Mouse (Mus musculus) erythroid progenitor cell, adult 5-6 weeks (primary cell): ENCODE measurements around the gene Naa15. TPM values are rescaled to one million over a fixed set of nuclear protein-coding genes. Genes with fewer than 3 reads are reported as not detected.
A peak's percentile ranks its signal among the peaks of the same experiment; 100 is the strongest.

Experiments
- ATAC-seq: replicated peaks from 2 replicates; pipeline ENCODE4 v1.8.0; 2016; ENCODE audit warnings: moderate number of reproducible peaks, mild to moderate bottlenecking, moderate TSS enrichment, inconsistent platforms; ENCODE audit not compliant: poor library complexity, low FRiP score, severe bottlenecking
- total RNA-seq, 2 experiments: library from RNA; stranded (forward) in 1 of 2; stranded (reverse) in 1 of 2; fragments of 150-400 nt in 1 of 2; fragments of 186-747, 209-891 nt in 1 of 2; gene quantifications; 2 replicates each; pipeline versions ENCODE4 v1.2.3 to v1.2.4; 2015 to 2017; ENCODE audit warnings: low replicate concordance in 2 of 2

The Naa15 gene
- total RNA-seq (2015; ENCODE audit: low replicate concordance) (47.8 and 48.7 TPM in 2 replicates), total RNA-seq (2017; ENCODE audit: low replicate concordance) (64.4 and 73.0 TPM in 2 replicates)

DNA sequence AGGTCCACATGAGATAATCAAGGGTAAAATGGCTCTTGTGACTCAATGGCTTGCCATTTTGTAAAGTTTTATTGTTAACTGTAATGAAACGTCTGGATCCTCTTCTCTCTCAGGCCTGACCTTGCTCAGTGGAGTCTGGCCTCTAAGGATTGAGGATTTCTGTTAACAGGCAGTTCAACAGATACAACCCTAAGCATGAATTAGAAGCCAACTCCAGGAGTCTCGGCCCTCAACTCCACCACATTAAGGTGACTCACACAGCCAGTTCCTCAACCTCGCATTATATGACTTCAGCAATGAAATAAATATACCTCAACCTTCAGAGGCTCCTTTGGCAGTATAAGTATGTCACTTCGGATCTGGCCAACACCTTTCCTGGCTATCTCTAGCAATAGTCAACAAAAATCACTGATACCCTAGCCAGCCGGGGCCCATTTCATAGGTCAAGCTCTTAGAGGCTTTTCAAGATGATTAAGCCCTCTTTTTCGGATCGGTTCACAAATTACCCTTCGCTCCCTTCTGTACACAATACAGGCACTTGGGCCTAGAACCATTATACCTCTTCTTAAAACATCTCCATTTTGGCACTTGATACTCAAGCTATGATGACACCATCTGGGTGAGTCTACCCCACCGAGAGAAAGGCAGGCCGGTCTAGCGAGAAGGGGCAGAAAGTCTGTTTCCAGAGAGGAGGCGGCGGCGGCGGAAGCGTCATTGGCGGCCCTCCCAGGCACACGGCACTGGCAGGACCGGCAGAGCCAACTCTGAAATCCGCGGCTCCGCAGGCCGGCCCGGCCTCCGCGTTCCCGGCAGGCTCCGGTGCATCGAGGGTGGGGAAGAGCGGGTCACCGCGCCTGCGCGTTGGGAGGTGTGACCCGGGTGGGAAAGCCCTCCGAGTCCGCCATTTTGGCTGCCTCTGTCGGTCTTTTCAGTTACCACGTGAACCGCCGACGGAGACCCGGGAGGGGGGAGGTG is at the start of gene Naa15:
Gene Naa15 (plus strand): TSS at position 51 of the 975 bp plus-strand sequence.
- ATAC-seq = peak; percentile 97

DNA sequence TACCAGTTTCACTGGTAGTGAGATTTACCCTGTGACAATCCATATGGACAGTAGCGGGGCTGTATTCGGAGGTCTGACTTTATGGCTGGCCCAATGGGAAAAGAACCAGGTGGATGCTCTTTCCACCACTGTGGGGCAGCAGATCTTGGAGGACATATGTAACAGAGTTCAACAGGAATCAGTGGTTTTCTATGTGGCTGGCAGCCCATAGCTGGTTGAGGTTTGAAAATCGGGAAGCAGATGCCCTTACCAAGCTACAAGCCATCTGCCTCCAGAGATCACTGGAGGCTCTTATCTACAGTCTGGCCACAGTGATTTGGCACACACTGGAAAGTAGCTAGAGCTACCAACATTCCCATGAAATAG is 49.4 kb upstream of the Naa15 start:
- no peak for ATAC-seq

DNA sequence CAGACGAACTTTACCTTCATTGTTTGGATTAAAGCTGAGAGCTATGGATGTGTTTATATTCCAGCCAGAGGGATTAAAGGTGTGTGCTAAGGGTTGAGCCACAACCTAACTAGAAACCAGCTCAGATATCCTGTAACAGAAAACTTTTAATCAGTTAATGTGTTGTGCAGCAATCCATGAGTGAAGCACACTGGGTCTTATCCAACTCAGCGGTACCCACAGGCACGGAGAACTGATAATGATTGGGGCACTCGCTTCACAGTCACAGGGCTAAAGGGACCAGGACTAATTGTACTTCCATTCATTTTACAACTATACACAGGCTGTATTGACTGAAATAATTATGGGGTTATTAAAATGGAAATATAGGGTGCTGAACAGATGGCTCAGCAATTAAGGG is 48.0 kb upstream of the Naa15 start:
- no peak for ATAC-seq

DNA sequence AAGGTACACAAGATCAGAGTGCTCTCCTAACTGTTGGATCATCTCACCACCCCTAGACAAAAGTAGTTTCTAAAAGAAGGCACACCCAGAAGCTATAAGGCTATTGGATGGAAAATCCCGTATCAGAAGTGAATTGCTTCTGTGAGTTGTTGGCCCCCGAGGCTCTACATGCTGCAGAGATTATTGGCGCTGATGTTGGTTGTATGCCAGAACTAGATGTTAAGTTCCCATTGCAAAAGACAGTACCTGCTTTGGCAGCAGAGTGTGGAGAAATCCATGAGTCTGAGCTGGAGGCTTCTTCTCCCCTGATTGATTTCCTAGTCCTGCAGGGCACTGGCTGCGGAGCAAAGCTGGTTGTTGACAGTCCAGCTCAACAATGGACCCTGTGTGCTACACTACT is 46.9 kb upstream of the Naa15 start:
- no peak for ATAC-seq

DNA sequence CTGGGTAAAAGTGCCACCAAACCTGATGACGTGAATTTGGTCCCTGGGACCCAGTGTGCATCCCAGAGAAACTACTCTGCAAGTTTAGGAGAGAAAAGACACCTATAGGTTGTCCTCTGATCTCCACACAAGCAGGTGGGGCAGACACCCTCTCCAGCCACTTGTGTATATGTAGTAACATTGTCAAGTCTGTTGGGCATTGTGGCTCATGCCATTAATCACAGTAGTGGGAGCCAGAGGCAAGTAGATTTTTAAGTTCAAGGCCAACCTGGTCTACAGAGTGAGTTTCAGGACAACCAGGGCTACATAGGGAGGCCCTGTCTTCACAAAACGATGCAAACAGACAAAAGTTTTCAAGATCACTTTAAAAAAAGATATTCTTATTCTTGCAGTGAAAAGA is 43.1 kb upstream of the Naa15 start:
- ATAC-seq = no peak

DNA sequence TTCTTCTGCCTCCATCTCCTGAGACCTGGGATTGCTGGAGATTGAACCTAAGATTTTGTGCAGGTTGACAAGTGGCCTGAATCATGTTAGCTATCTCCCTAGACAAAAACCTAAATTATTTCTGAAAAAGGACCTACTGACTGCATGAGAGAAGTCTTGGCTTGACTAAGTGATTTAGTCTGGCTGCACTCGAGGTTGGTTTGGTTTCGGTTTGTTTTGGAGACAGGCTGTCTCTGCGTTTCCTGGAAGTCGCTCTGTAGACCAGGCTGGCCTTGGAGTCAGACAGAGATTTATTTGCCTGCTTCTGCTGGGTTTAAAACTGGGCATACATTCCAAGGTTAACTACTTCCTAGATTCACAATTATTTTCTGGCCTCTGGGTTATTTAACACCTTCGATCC is 42.1 kb upstream of the Naa15 start:
- no peak for ATAC-seq

DNA sequence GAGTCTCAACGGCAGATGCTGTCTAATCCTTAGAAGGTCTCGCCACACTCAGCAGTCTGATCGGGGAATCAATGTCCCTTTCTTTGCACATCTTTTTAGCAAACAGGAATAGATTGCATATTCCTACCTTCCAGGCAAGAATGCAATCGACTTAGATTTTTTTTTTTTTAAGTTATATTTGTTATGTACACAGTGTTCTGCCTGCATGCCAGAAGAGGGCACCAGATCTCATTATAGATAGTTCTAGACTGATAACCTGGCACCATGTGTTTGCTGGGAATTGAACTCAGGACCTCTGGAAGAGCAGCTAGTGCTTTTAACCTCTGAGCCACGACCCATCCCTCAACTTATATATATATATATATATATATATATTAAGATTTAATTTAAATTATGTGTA is 41.4 kb upstream of the Naa15 start:
- no peak for ATAC-seq

DNA sequence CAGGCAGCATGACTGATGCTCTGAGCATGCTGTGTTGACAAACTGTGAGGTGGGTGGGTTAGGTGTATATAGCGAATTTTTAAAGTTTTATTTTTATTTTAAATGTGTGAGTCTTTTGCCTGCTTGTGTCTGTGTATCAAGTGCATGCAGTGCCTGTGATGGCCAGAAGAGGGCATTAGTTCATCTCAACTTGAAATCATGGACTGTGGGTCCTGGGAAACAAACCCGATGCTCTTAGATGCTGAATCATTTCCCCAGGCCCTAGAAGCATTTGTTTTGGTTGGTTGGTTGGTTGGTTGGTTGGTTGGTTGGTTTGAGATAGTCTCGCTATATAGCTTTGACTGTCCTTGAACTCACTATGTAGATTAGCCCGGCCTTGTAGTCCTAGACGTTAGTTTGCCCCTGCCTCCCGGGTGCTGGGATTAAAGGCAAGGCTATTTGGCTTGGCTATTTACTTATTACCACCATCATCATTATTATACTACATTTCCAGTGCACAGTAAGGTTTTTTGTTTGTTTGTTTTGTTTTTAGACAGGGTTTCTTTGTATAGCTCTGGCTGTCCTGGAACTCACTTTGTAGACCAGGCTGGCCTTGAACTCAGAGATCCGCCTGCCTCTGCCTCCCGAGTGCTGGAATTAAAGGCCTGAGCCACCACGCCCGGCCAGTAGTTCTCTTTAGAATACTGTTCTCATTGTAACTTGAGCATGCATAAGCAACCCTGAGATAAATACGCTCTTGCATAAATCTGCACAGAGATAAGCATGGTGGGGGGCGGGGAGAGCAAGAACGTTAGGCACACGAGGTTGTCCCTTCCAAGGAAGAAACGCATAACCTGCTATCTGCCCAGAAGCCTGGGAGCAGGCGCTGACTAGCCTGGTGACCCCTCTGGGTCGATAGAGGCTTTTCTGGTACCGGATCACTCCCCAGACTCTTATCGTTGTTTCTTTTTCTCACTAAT is 39.4 kb upstream of the Naa15 start:
- peak; percentile 69 for ATAC-seq

DNA sequence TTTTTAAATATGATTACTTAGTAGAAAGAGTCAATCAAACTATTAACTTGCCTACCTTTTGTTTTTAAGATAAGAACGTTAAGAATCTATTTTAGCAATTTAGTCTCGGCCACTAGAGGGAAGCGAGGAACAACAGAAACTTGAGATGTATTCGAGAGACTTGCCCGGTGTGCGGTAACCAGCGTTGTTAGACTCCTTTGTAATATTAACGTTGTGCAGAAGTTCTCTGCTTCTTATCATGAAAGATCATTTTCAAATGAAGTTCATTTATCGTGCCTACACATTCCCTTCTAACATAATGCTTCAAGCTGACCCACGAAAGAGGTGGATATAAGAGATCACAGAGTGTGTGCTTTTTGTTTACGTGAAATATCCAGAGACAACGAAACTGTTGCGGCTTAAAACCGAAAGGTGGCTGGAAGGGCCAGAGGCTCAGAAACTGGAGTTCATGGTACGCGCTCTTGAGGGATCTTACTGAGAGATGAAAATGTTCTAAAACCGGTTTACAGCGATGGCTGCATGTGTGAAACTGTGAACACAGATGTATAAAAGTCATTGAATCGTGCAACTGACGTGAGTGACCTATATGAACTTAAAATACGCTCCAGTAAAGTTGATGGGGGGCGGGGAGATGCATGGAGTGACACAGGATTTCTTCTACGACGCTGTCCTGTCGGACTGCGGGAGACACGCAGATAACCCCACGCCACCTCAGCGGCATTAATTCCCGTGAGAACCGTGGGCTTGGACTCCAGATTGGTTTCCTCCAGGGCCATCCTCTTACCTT is 36.9 kb upstream of the Naa15 start:
- peak; percentile 59 for ATAC-seq

DNA sequence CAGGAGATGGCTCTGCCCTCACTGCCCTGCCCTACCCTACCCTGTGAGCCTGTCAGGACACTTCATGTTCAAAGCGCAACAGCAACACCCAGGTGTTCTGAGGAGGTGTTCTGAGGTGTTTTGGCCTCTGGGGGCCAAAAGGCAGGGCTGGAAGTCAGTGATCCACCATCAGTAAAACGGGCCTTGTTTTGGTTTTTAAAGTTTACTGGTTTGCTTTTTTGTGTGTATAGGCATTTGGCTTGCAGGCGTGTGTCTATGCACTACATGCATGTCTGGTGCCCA is 36.3 kb upstream of the Naa15 start:
- ATAC-seq = no peak

DNA sequence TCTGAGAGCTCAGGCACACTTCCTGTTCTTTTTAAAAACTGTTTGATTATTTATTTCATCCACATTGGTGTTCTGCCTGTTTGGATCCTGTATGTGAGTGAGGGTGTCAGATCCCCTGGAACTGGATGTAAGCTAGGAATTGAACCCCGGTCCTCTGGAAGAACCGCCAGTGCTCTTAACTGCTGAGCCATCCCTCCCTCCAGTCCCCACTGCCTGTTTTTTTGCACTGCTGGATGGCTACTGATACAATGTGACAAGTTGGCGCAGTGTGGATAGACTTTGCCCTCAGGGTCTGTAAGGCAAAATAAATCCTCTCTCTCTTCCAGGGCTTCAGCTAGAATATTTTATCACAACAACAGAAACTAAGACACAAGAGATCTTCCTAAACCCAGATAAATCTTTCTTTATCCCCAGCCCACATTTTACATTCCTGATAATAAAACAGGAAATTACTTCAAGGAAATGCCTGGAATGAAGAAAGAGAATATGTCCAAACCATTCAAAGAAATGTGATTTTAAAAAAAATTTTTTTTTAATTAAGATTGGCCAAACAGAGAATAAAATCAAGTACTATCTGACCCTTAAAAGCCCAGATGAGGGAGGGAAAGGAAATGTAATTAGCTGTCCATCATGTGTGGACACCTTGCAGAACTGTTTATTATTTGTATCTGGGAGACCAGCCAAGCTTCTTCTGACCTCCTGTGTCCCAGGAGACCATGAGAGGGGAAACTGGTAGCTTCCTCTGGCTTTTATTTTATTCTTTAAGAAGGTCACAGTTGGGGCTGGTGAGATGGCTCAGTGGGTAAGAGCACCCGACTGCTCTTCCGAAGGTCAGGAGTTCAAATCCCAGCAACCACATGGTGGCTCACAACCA is 34.9 kb upstream of the Naa15 start:
- no peak for ATAC-seq

DNA sequence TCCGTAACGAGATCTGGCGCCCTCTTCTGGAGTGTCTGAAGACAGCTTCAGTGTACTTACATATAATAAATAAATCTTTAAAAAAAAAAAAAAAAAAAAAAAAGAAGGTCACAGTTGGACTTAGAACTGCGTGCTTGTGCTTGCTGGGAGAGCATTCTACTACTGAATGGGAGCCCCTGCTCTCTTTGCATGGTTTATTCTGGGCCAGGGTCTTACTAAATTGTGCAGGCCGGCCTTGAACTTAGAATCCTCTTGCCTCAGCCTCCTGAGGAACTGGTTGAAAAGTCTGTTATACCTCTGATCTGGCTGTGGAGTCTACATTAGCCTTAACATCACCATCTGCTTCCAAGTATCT is 34.3 kb upstream of the Naa15 start:
- no peak for ATAC-seq

DNA sequence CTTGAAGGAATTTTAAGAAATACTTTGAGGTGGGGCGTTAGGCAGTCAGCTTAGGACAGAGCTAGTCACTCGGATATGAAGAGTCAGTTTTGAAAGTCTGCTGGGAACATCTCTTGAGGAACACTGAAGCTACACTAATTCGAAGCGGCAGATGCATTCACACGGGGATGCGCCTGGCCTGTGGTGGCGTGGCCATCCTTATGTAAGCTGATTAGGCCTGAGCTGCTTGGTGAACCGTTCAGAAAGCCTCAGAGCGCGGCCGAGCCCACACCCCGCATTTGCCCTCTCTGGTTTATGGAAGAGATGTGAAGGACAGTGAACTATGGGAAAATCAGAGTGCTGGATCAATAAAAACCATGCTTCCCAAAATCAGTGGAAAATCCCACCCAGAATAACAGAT is 31.5 kb upstream of the Naa15 start:
- no peak for ATAC-seq

DNA sequence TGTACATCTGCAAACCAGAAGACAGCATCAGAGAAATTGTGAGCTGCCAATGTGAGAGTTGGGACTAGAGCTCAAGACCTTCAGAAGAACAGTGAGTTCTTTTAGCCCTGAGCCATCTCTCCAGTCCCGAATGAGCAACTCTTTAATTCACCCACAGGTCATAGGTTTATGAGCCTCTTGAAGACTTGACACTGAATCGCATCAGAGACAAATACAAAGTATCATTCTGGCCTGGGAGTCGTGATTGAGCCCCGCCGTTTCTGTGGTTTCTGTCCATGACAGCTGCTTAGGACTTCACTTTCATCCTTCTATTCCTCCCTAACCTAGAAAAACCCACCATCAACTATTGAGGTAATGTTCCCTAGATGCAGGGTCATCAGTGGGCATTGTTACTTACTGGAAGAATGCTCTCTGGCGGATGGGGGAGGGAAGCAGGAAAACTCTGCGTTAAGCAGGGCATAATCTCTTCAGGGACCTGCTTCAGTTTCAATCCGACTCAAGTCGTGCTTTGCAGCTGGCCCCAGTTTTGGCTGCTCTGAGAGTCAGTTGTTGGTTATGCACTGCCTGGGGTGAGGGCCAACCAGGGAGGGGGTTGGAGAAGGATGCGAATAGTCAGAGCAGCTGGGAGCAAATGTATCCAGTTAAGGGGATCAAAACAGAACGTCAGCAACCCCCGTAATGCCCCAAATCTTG is 28.4 kb upstream of the Naa15 start:
- ATAC-seq = no peak

DNA sequence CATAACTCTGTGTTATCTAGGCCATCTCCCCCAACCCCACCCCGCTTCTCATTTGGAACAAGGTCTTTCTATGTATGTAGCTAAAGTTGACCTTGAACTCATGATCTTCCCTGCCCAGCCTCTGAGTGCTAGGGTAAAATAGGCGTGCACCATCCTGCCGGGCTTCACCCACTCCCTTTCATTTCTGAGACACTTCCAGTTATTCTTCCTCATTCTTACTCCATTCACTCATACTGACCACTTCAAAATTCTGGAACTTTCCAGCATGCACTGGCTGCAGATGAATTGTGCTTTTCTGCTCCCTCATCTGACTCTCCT is 27.9 kb upstream of the Naa15 start:
- ATAC-seq = no peak

DNA sequence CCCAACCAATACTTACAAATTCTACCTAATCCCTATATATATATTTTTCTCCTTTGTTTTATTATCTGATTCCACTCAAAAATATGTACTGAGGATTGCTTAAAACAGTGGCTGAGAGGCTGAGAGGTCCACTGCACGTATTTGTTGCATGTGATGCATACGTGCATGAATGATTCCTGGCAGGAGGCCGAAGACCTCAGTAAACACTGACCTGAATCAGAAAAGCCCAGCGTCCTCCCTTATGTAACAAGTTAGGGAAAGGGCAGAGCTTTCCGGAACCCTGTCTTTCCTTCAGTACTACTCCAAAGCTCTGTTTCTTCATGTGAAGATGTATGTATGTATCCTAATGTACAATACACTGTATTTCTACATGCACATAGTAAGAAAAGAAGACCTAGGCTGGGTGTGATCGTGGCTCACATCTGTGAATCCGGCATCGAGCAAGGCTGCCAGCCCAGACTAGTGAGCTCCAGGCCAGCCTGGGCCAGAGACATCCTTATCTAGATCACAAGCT is 27.0 kb upstream of the Naa15 start:
- ATAC-seq = no peak

DNA sequence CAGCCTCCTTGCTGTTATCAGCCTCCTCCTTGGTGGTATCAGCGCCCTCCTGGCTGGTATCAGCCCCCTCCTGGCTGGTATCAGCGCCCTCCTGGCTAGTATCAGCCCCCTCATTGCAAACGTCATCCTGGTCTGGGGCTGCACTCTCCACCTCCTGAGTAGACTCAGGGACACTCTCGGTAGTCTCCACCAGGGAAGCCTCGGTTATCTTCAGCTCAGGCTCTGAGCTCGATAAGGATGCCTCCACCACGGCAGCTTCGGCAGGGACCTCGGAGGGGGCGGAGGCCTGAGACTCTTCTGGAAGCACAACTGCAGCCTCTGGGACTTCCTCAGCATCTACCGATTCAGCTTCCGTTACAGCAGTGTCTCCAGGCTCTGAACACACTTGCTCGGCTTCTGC is 26.0 kb upstream of the Naa15 start:
- peak; percentile 76 for ATAC-seq

DNA sequence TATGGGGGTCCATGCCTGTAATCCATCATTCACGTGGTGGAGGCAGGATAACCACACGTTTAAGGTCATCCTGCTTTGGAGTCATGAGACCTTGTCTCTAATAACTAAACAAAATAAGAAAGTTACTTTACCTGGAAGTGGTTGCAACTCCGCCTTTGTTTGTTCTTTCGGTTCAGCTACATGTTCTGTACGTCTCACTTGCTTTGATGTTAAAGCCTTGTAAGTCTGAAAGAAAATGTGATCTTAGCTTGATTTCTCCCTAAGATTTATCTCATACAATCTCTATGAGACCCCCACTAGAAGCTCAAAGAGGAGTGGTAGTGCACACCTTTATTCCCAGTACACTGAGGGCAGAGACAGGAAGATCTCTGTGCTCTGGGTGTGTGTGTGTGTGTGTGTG is 23.9 kb upstream of the Naa15 start:
- ATAC-seq = no peak

DNA sequence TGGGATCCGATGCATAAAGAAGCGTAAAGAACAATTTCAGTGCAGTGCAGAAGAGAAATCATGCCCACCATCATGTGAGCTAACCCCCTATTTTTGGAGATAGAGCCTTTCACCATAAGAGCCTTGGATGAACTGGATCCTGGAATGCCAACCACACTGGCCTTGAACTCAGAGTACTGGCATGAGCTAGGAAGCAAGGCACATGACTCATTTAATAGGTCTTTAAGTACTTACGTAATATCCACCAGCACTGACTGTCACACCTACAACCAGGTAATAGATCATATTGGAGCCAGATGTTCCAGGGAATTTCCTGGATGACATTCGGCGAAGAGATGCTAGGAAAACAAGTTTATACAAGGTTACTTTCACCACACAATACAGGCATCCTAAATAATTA is 23.4 kb upstream of the Naa15 start:
- ATAC-seq = no peak
